24 mouse cellular contexts compared by ENCODE assay signal in the genomic region with DNA sequence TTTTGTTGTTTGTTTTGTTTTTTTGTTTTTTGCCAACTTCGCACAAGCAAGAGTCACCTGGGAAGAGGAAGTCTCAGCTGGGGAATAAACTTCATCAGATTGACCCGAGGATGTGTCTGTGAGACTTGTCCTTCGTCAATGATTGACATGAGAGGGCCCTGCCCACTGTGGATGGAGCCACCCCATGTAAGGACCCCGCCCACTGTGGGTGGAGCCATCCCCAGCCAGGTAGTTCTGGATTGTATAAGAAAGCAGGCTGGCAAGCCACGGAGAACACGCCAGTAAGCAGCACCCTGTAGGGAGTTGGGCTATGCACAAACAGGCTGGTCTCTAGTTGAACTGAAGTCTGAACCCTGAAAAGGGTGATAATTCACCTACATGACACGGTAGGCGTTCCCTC.
DNase-seq lines count a peak whose midpoint lies in the region; ATAC-seq lines count a peak whose summit lies in the region.
"Had no signal": no experiment of that assay in that cellular context is flagged by ENCODE, and none has a peak within 500 bp of the region (broad histone marks: within the 10 kb centered on the region; RNA-seq: fewer than 3 reads in every experiment).

No protein-coding gene starts in this region.

- no peak overlapping the region for H3K4me2 ChIP-seq in midbrain, embryonic 11.5 days
- H3K4me2 ChIP-seq in midbrain, embryonic 15.5 days = no peak overlapping the region
- H3K4me2 ChIP-seq: forebrain, embryonic 13.5 days; heart, embryonic 11.5 days; hindbrain, embryonic 13.5 days; limb, embryonic 13.5 days; liver, embryonic 11.5 days; lung, embryonic 15.5 days; midbrain, embryonic 12.5 days; neural tube, embryonic 13.5 days had no signal

- WGBS in midbrain, embryonic 11.5 days = 80% methylated on average over 8 of the region's 8 CpGs
- 84% methylated on average over 8 of the region's 8 CpGs for WGBS in midbrain, embryonic 15.5 days

- H3K9ac ChIP-seq in midbrain, embryonic 11.5 days (ENCODE audit: low read length) = no peak overlapping the region
- no peak overlapping the region for H3K9ac ChIP-seq in midbrain, embryonic 15.5 days
- H3K9ac ChIP-seq: forebrain, embryonic 13.5 days; hindbrain, embryonic 13.5 days; limb, embryonic 13.5 days; lung, embryonic 15.5 days; midbrain, embryonic 12.5 days; neural tube, embryonic 13.5 days had no signal

- no peaks in the 10 kb centered on the region for H3K9me3 ChIP-seq in midbrain, embryonic 11.5 days (ENCODE audit: control insufficient read depth, low read length)
- H3K9me3 ChIP-seq in midbrain, embryonic 15.5 days = no peaks in the 10 kb centered on the region
- H3K9me3 ChIP-seq: forebrain, embryonic 13.5 days; hindbrain, embryonic 13.5 days; lung, embryonic 15.5 days; neural tube, embryonic 13.5 days had no signal

- no peaks in the 10 kb centered on the region for H3K4me1 ChIP-seq in midbrain, embryonic 11.5 days (ENCODE audit: control insufficient read depth, insufficient read depth, low read length)
- H3K4me1 ChIP-seq in midbrain, embryonic 15.5 days = no peaks in the 10 kb centered on the region
- H3K4me1 ChIP-seq: forebrain, embryonic 13.5 days; hindbrain, embryonic 13.5 days; limb, embryonic 13.5 days; lung, embryonic 15.5 days; midbrain, embryonic 12.5 days; neural tube, embryonic 13.5 days had no signal

- H3K27me3 ChIP-seq in midbrain, embryonic 11.5 days (ENCODE audit: control insufficient read depth, insufficient read depth, low read length) = no peaks in the 10 kb centered on the region
- H3K27me3 ChIP-seq in midbrain, embryonic 15.5 days (replicated peaks) = no peaks in the 10 kb centered on the region
- H3K27me3 ChIP-seq: hindbrain, embryonic 13.5 days; limb, embryonic 13.5 days; midbrain, embryonic 12.5 days; neural tube, embryonic 13.5 days had no signal

- H3K4me3 ChIP-seq in midbrain, embryonic 11.5 days (ENCODE audit: low read depth, low read length) = no peak overlapping the region
- H3K4me3 ChIP-seq in midbrain, embryonic 15.5 days = no peak overlapping the region
- H3K4me3 ChIP-seq: forebrain, embryonic 13.5 days; hindbrain, embryonic 13.5 days; left cerebral cortex, adult 2 months; limb, embryonic 13.5 days; lung, embryonic 15.5 days; midbrain, embryonic 12.5 days; neural tube, embryonic 13.5 days had no signal

- peak; percentile 60 for DNase-seq in kidney, adult 11 months
- DNase-seq in kidney, postnatal 14 days = no peak
- peak; percentile 17 for DNase-seq in midbrain, embryonic 11.5 days (ENCODE audit: low spot score, missing footprints)
- peak; percentile 36 for DNase-seq in WW6 (ENCODE audit: low read depth, low spot score)
- no peak for DNase-seq in ovary, adult 18-20 months (ENCODE audit: low spot score)
- no peak for DNase-seq in frontal cortex, adult 2 months (ENCODE audit: extremely low spot score in 1 of 2, low spot score in 1 of 2)
- DNase-seq: adrenal gland, postnatal 10 days; cerebellum, adult 8-10 months; cerebellum, postnatal 25 days; gastrocnemius, postnatal 14 days; heart, adult 18-20 months; heart, postnatal 4 days; thymus, postnatal 25 days had no signal

- ATAC-seq in midbrain, embryonic 11.5 days (ENCODE audit: low FRiP score) = no peak
- ATAC-seq in midbrain, embryonic 15.5 days (replicated peaks) = no peak
- ATAC-seq: forebrain, embryonic 13.5 days; intestine, embryonic 16.5 days had no signal

- no peaks in the 10 kb centered on the region for H3K36me3 ChIP-seq in midbrain, embryonic 11.5 days (ENCODE audit: control insufficient read depth, insufficient read depth, low read length)
- no peaks in the 10 kb centered on the region for H3K36me3 ChIP-seq in midbrain, embryonic 15.5 days (replicated peaks)
- H3K36me3 ChIP-seq: hindbrain, embryonic 13.5 days; limb, embryonic 13.5 days; lung, embryonic 15.5 days; midbrain, embryonic 12.5 days; neural tube, embryonic 13.5 days had no signal

- no peak overlapping the region for H3K27ac ChIP-seq in midbrain, embryonic 11.5 days (ENCODE audit: low read depth, low read length)
- no peak overlapping the region for H3K27ac ChIP-seq in midbrain, embryonic 15.5 days
- H3K27ac ChIP-seq: forebrain, embryonic 13.5 days; hindbrain, embryonic 13.5 days; left cerebral cortex, adult 2 months; limb, embryonic 13.5 days; lung, embryonic 15.5 days; midbrain, embryonic 12.5 days; neural tube, embryonic 13.5 days had no signal

Comparison
In these comparisons a context has a peak if more than half of its experiments do, and no peak if none do; other contexts are left out.
1. DNase-seq: peak in kidney, adult 11 months (single experiment), midbrain, embryonic 11.5 days (single experiment) and WW6 (single experiment); none in kidney, postnatal 14 days (single experiment), ovary, adult 18-20 months (single experiment) and frontal cortex, adult 2 months (0 of 2).